Mouse (Mus musculus) bone marrow, adult 2 months (tissue): ENCODE measurements around the gene Atp1b2. TPM values are rescaled to one million over a fixed set of nuclear protein-coding genes. Genes with fewer than 3 reads are reported as not detected.

ENCODE experiments used
- H3K27ac ChIP-seq: fragments of 200-500 bp; 2 replicates; pipeline ENCODE4 v1.5.1; 2012; ENCODE audit warnings: low read depth, mild to moderate bottlenecking, control low read depth, inconsistent platforms, low read length; ENCODE audit not compliant: control insufficient read depth, poor library complexity, insufficient read depth
- H3K4me1 ChIP-seq: fragments of 200-500 bp; 2 replicates; pipeline ENCODE4 v1.6.1; 2011; ENCODE audit warnings: low read length; ENCODE audit not compliant: control insufficient read depth, insufficient read depth
- H3K4me3 ChIP-seq: fragments of 200-500 bp; replicated peaks from 2 replicates; pipeline ENCODE3; 2011; ENCODE audit warnings: mild to moderate bottlenecking, low read depth, low read length, control low read depth; ENCODE audit not compliant: control insufficient read depth
- CTCF ChIP-seq: fragments of 200-500 bp; IDR thresholded peaks from 2 replicates; pipeline ENCODE4 v1.5.1; 2011; ENCODE audit warnings: low read length, control low read depth; ENCODE audit not compliant: control insufficient read depth, insufficient read depth
- POLR2A ChIP-seq: fragments of 200-500 bp; IDR thresholded peaks from 2 replicates; pipeline ENCODE4 v1.6.1; 2011; ENCODE audit warnings: low read depth, mild to moderate bottlenecking, control low read depth, low read length, borderline replicate concordance; ENCODE audit not compliant: control insufficient read depth
- WGBS: fragments of 180-500 bp; shearing (Covaris S2); methylation state at CpG from one replicate; pipeline ENCODE4 v1.1.7; 2018; 5-methylcytosine and 5-hydroxymethylcytosine counted together
- polyA plus RNA-seq: library from polyadenylated mRNA; stranded (reverse); fragments of >200 nt; gene quantifications from 2 replicates; pipeline ENCODE4 v1.2.4, GENCODE M21; 2011; ENCODE audit warnings: low replicate concordance; ENCODE audit not compliant: missing spikeins, insufficient read depth, insufficient read length

Gene Atp1b2
- polyA plus RNA-seq, 1 experiment, result 12.1 TPM

GRCm38 (mm10) chr11:69552622-69553340, 53.0 kb downstream of the Atp1b2 start:
- no peak overlapping the region for H3K4me3 ChIP-seq
- TF ChIP-seq POLR2A (no peak), CTCF (no peak)
- no peak overlapping the region for H3K27ac ChIP-seq
- H3K4me1 ChIP-seq, result no peaks in the 10 kb centered on the region
- WGBS, result 47% methylated on average over 14 of the region's 14 CpGs

GRCm38 (mm10) chr11:69551310-69551709, 54.4 kb downstream of the Atp1b2 start:
- TF ChIP-seq POLR2A, result no peak
- TF ChIP-seq CTCF, result no peak
- 79% methylated on average over 4 of the region's 4 CpGs for WGBS
- no peak overlapping the region for H3K4me3 ChIP-seq
- no peak overlapping the region for H3K27ac ChIP-seq
- no peaks in the 10 kb centered on the region; the same call in 1 of the 2 replicates for H3K4me1 ChIP-seq

Other genes starting within 250 kb of the Atp1b2 start
- 49.6 and 54.5 TPM in 2 replicates for gene Chd3, start 236.5 kb downstream of the Atp1b2 start, polyA plus RNA-seq
- 23.1 and 43.9 TPM in 2 replicates for gene Naa38, start 210.5 kb downstream of the Atp1b2 start, polyA plus RNA-seq
- 5.1 and 9.1 TPM in 2 replicates for gene Cyb5d1, start 210.3 kb downstream of the Atp1b2 start, polyA plus RNA-seq
- 1.6 TPM in 1 of 2 replicates, not detected in the other for gene Tmem88, start 207.7 kb downstream of the Atp1b2 start, polyA plus RNA-seq
- gene Kdm6b, start 192.3 kb downstream of the Atp1b2 start, polyA plus RNA-seq, result 13.7 and 29.2 TPM in 2 replicates
- gene Dnah2, start 56.8 kb downstream of the Atp1b2 start, polyA plus RNA-seq, result 0.90 and 1.4 TPM in 2 replicates
- gene Efnb3, start 45.7 kb downstream of the Atp1b2 start, polyA plus RNA-seq, result 1.9 and 2.2 TPM in 2 replicates
- 28.1 and 36.2 TPM in 2 replicates for gene Wrap53, start 25.7 kb downstream of the Atp1b2 start, polyA plus RNA-seq
- gene Trp53, start 25.6 kb downstream of the Atp1b2 start, polyA plus RNA-seq, result 34.5 and 71.7 TPM in 2 replicates
- not detected in 2 replicates for gene Shbg, start 12.0 kb upstream of the Atp1b2 start, polyA plus RNA-seq
- 1.4 and 2.4 TPM in 2 replicates for gene Sat2, start 16.1 kb upstream of the Atp1b2 start, polyA plus RNA-seq
- gene Fxr2, start 27.0 kb upstream of the Atp1b2 start, polyA plus RNA-seq, result 32.3 and 66.3 TPM in 2 replicates
- not detected in 2 replicates for gene Sox15, start 49.4 kb upstream of the Atp1b2 start, polyA plus RNA-seq
- 62.4 and 109 TPM in 2 replicates for gene Mpdu1, start 56.7 kb upstream of the Atp1b2 start, polyA plus RNA-seq
- 28.0 and 51.6 TPM in 2 replicates for gene Cd68, start 60.2 kb upstream of the Atp1b2 start, polyA plus RNA-seq
- 268 and 540 TPM in 2 replicates for gene Eif4a1, start 66.5 kb upstream of the Atp1b2 start, polyA plus RNA-seq
- gene Senp3, start 76.1 kb upstream of the Atp1b2 start, polyA plus RNA-seq, result 46.3 and 67.8 TPM in 2 replicates
- gene Tnfsf13, start 79.8 kb upstream of the Atp1b2 start, polyA plus RNA-seq, result 2.3 and 3.1 TPM in 2 replicates
- 4.2 and 7.1 TPM in 2 replicates for gene Tnfsf12, start 89.9 kb upstream of the Atp1b2 start, polyA plus RNA-seq
- 7.6 and 17.0 TPM in 2 replicates for gene Tnfsfm13, start 90.2 kb upstream of the Atp1b2 start, polyA plus RNA-seq
- gene Polr2a, start 152.7 kb upstream of the Atp1b2 start, polyA plus RNA-seq, result 28.8 and 49.2 TPM in 2 replicates
- gene Slc35g3, start 156.0 kb upstream of the Atp1b2 start, polyA plus RNA-seq, result not detected in 2 replicates
- 8.4 and 13.8 TPM in 2 replicates for gene Zbtb4, start 160.0 kb upstream of the Atp1b2 start, polyA plus RNA-seq
- 1.8 and 3.5 TPM in 2 replicates for gene Chrnb1, start 190.0 kb upstream of the Atp1b2 start, polyA plus RNA-seq
- 0.32 and 1.00 TPM in 2 replicates for gene Fgf11, start 195.9 kb upstream of the Atp1b2 start, polyA plus RNA-seq
- not detected in 2 replicates for gene Tmem102, start 199.7 kb upstream of the Atp1b2 start, polyA plus RNA-seq
- not detected in 2 replicates for gene Gm39566, start 209.4 kb upstream of the Atp1b2 start, polyA plus RNA-seq
- not detected in 2 replicates for gene Spem2, start 212.5 kb upstream of the Atp1b2 start, polyA plus RNA-seq
- gene Spem1, start 216.2 kb upstream of the Atp1b2 start, polyA plus RNA-seq, result not detected in 2 replicates
- gene Nlgn2, start 231.8 kb upstream of the Atp1b2 start, polyA plus RNA-seq, result 5.3 and 6.0 TPM in 2 replicates
- gene Tmem256, start 232.6 kb upstream of the Atp1b2 start, polyA plus RNA-seq, result 180 and 202 TPM in 2 replicates
- 38.3 and 50.9 TPM in 2 replicates for gene Plscr3, start 240.4 kb upstream of the Atp1b2 start, polyA plus RNA-seq